Mouse (Mus musculus): Measurements from ENCODE around the gene Hist1h3g.
"Not testable (repeated sequence)": the region's sequence is repeated elsewhere in the genome, so short reads cannot be mapped to it uniquely, and the experiment has no call there.

Hist1h3g gene

GRCm38 (mm10) chr13:23561531-23561882 is 26.3 kb downstream of the Hist1h3g start:
- DNase-seq = not testable (repeated sequence)

- peak; percentile 90 for DNase-seq
Measured at GRCm38 (mm10) chr13:23561883-23562659, 26.8 kb downstream of the Hist1h3g start, which contains the start of gene Hist1h3e. Gene Hist1h3e (minus strand): TSS chr13:23562369.

GRCm38 (mm10) chr13:23562699-23563462 is 27.7 kb downstream of the Hist1h3g start:
- DNase-seq = no peak

DNA sequence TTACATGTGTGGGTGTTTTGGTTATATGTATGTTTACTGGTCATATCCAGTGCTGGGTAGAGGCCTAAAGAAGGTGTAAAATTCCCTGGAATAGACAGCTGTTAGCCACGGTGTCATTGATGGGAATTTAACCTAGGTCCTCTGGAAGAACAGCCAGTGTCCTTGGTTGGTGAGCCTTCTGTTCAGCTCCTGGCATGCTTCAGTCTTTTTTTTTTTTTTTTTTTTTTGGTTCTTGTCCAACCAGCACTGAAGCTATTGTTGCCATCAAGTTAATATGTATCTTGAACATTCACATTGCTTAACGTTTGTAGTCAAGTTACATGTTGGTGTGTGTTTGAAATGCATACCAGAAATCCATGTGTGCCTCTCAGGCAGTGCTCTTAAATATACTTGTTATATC is 29.3 kb downstream of the Hist1h3g start:
- DNase-seq = no peak

DNA sequence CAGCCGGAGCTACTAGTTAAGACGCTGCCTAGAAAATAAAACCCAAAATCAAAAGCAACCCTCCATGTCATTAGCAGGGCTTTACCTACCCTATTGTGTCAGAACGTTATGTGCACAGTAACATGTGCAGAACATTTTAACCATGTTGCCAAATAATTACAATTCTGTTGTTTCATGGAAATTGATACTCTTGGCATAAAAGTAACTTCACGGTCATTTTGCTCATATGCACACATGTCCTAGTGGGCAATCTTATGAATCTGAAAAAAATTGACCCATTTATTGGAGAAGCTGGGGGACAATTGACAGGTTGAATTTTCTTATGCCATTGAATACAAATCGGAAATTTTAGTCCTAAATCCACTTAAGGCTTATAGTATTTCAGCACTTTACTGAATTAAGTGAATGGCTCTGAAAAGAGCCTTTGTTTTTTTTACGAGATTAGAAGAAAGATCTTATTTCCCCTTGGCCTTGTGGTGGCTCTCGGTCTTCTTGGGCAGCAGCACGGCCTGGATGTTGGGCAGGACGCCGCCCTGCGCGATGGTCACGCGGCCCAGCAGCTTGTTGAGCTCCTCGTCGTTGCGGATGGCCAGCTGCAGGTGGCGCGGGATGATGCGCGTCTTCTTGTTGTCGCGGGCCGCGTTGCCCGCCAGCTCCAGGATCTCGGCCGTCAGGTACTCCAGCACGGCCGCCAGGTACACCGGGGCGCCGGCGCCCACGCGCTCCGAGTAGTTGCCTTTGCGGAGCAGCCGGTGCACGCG is 35.2 kb downstream of the Hist1h3g start:
- DNase-seq = not testable (repeated sequence)

GRCm38 (mm10) chr13:23571022-23571503 is 35.8 kb downstream of the Hist1h3g start, which contains the start of the genes Hist1h2ae and Hist1h2bg:
Gene Hist1h2ae (minus strand): TSS chr13:23571220.
Gene Hist1h2bg (plus strand): TSS chr13:23571396.
- peak; percentile 43 for DNase-seq

- not testable (repeated sequence) for DNase-seq
Measured at GRCm38 (mm10) chr13:23571504-23572217, 36.4 kb downstream of the Hist1h3g start.

- DNase-seq = no peak
Measured at GRCm38 (mm10) chr13:23572218-23573033, 37.2 kb downstream of the Hist1h3g start.

- DNase-seq = not testable (repeated sequence)
Measured at GRCm38 (mm10) chr13:23573034-23573897, 38.0 kb downstream of the Hist1h3g start.

DNA sequence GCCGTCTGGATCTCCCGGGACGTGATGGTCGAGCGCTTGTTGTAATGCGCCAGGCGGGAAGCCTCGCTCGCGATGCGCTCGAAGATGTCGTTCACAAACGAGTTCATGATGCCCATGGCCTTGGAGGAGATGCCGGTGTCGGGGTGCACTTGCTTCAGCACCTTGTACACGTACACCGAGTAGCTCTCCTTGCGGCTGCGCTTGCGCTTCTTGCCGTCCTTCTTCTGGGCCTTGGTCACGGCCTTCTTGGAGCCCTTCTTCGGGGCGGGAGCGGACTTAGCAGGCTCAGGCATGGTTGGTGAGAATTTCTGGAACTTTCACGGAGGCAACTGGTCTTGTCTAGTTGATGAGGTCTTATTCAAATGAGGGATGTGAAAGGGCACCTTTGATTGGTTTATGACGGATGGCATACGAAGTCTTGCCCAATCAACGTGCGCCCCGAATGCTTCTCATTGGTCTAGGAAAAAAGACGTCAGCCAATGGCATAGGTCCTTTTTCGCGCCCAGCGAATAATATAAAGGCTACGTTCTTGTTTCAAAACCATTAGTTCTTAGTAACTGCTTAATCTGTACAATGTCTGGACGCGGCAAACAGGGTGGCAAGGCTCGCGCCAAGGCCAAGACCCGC is 38.8 kb downstream of the Hist1h3g start, which contains the start of the genes Hist1h2bf and Hist1h2ad:
Gene Hist1h2bf (minus strand): TSS at position 299 of the 627 bp plus-strand sequence.
Gene Hist1h2ad (plus strand): TSS at position 484 of the 627 bp plus-strand sequence.
- DNase-seq = peak; percentile 63

GRCm38 (mm10) chr13:23574546-23575170 is 39.4 kb downstream of the Hist1h3g start:
- not testable (repeated sequence) for DNase-seq

- DNase-seq = no peak
Measured at GRCm38 (mm10) chr13:23575271-23575851, 40.1 kb downstream of the Hist1h3g start, which contains the start of gene Hist1h3d. Gene Hist1h3d (plus strand): TSS chr13:23575763.

DNA sequence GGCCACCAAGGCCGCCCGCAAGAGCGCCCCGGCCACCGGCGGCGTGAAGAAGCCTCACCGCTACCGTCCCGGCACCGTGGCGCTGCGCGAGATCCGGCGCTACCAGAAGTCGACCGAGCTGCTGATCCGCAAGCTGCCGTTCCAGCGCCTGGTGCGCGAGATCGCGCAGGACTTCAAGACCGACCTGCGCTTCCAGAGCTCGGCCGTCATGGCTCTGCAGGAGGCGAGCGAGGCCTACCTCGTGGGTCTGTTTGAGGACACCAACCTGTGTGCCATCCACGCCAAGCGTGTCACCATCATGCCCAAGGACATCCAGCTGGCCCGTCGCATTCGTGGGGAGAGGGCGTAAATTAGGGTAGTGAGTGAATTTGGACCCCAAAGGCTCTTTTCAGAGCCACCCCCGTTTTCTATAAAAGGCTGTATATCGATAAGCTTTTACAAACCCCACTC is 40.7 kb downstream of the Hist1h3g start:
- not testable (repeated sequence) for DNase-seq

- DNase-seq = no peak
Measured at GRCm38 (mm10) chr13:23576351-23576881, 41.2 kb downstream of the Hist1h3g start.

DNA sequence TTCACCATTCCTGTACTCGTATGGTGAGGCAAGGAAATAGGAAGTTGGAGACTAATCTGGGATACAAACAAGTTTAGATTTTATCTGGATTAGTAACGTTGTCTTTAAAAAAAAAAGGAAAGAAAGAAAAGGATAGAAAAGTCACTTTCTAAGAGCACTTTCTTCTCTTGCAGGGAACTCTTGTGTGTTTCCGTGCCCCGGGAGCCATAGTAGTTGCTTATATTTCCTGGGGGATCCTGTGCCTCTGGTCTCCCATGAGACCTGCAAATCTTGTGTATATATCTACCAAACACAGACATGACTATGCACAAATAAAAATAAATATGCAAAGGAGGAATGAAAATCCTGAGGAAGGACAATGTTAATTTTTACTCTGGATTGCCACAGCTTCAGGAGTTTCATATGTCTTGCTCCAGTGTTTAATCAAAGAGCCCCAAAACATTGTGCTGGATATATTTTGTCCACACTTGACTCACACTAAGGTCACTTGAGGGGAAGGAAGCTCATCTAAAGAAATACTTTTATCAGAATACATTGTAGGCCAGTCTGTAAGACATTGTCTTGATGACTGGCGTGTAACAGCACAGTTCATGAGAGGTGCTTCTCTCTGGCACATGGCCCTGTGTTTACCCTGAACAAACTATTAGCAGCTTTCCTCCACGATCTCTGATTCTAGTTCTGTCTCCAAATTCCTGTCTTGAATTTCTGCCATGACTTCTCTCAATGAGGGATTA is 41.9 kb downstream of the Hist1h3g start:
- no peak for DNase-seq

GRCm38 (mm10) chr13:23577835-23578234 is 42.6 kb downstream of the Hist1h3g start:
- DNase-seq = no peak
